Mouse (Mus musculus): ENCODE results near the gene Alpk3. TPM values are rescaled to one million over a fixed set of nuclear protein-coding genes. Genes with fewer than 3 reads are reported as not detected.

Gene Alpk3
- polyA plus RNA-seq, 1 experiment from 2014 or later = 0.06 TPM

- Histone ChIP-seq H3K9me3 (ENCODE audit: control insufficient read depth, low read length) (no peaks in the 10 kb centered on the region), H3K36me3 (ENCODE audit: control insufficient read depth, insufficient read depth) (0 out of 2 replicates have a peak, but pooled peaks cover under 1% of the 10 kb centered on the region), H3K9ac (replicated peaks; ENCODE audit: low read depth, low read length) (no peak overlapping the region), H3K27me3 (replicated peaks; ENCODE audit: control insufficient read depth, insufficient read depth, low read length) (no peaks in the 10 kb centered on the region), H3K4me1 (replicated peaks; ENCODE audit: control insufficient read depth, insufficient read depth, low read length) (0 out of 2 replicates have a peak, but pooled peaks cover 2% of the 10 kb centered on the region), H3K27ac (ENCODE audit: low read length) (no peak overlapping the region), H3K4me3 (replicated peaks; ENCODE audit: low read length) (no peak overlapping the region), H3K4me2 (ENCODE audit: low read length) (no peak overlapping the region)
- WGBS = 99% methylated on average over 3 of the region's 3 CpGs
- ATAC-seq = no peak
Measured at GRCm38 (mm10) chr7:81047847-81048246, 9.6 kb upstream of the Alpk3 start.

GRCm38 (mm10) chr7:81048513-81048912 lies 8.9 kb upstream of the Alpk3 start:
- H3K4me2 ChIP-seq (ENCODE audit: low read length) = no peak overlapping the region
- no peaks in the 10 kb centered on the region for H3K36me3 ChIP-seq (ENCODE audit: control insufficient read depth, insufficient read depth)
- H3K27me3 ChIP-seq (replicated peaks; ENCODE audit: control insufficient read depth, insufficient read depth, low read length) = no peaks in the 10 kb centered on the region
- H3K4me3 ChIP-seq (replicated peaks; ENCODE audit: low read length) = no peak overlapping the region
- H3K9me3 ChIP-seq (ENCODE audit: control insufficient read depth, low read length) = no peaks in the 10 kb centered on the region
- H3K9ac ChIP-seq (replicated peaks; ENCODE audit: low read depth, low read length) = no peak overlapping the region
- H3K27ac ChIP-seq (ENCODE audit: low read length) = no peak overlapping the region
- WGBS = 88% methylated on average over 2 of the region's 2 CpGs
- ATAC-seq = no peak
- H3K4me1 ChIP-seq (replicated peaks; ENCODE audit: control insufficient read depth, insufficient read depth, low read length) = 0 out of 2 replicates have a peak, but pooled peaks cover 1% of the 10 kb centered on the region

GRCm38 (mm10) chr7:81049966-81050365 lies 7.4 kb upstream of the Alpk3 start:
- no peak overlapping the region for H3K9ac ChIP-seq (replicated peaks; ENCODE audit: low read depth, low read length)
- H3K4me2 ChIP-seq (ENCODE audit: low read length) = no peak overlapping the region
- H3K4me1 ChIP-seq (replicated peaks; ENCODE audit: control insufficient read depth, insufficient read depth, low read length) = no peaks in the 10 kb centered on the region
- WGBS = 85% methylated on average over 5 of the region's 5 CpGs
- H3K9me3 ChIP-seq (ENCODE audit: control insufficient read depth, low read length) = no peaks in the 10 kb centered on the region
- ATAC-seq = no peak
- H3K27me3 ChIP-seq (replicated peaks; ENCODE audit: control insufficient read depth, insufficient read depth, low read length) = no peaks in the 10 kb centered on the region
- no peak overlapping the region for H3K27ac ChIP-seq (ENCODE audit: low read length)
- no peak overlapping the region for H3K4me3 ChIP-seq (replicated peaks; ENCODE audit: low read length)
- H3K36me3 ChIP-seq (ENCODE audit: control insufficient read depth, insufficient read depth) = no peaks in the 10 kb centered on the region

- no peak for ATAC-seq
- H3K4me2 ChIP-seq (ENCODE audit: low read length) = no peak overlapping the region
- no peaks in the 10 kb centered on the region for H3K9me3 ChIP-seq (ENCODE audit: control insufficient read depth, low read length)
- no peaks in the 10 kb centered on the region for H3K4me1 ChIP-seq (replicated peaks; ENCODE audit: control insufficient read depth, insufficient read depth, low read length)
- no peak overlapping the region for H3K9ac ChIP-seq (replicated peaks; ENCODE audit: low read depth, low read length)
- no peak overlapping the region for H3K4me3 ChIP-seq (replicated peaks; ENCODE audit: low read length)
- WGBS = 89% methylated on average over 11 of the region's 11 CpGs
- H3K36me3 ChIP-seq (ENCODE audit: control insufficient read depth, insufficient read depth) = no peaks in the 10 kb centered on the region
- H3K27ac ChIP-seq (ENCODE audit: low read length) = no peak overlapping the region
- no peaks in the 10 kb centered on the region for H3K27me3 ChIP-seq (replicated peaks; ENCODE audit: control insufficient read depth, insufficient read depth, low read length)
Measured at GRCm38 (mm10) chr7:81055709-81056370, 1.6 kb upstream of the Alpk3 start.

GRCm38 (mm10) chr7:81057901-81058711 lies 706 bp downstream of the Alpk3 start:
- no peaks in the 10 kb centered on the region for H3K9me3 ChIP-seq (ENCODE audit: control insufficient read depth, low read length)
- no peak overlapping the region for H3K4me3 ChIP-seq (replicated peaks; ENCODE audit: low read length)
- no peak overlapping the region for H3K27ac ChIP-seq (ENCODE audit: low read length)
- H3K27me3 ChIP-seq (replicated peaks; ENCODE audit: control insufficient read depth, insufficient read depth, low read length) = no peaks in the 10 kb centered on the region
- no peak overlapping the region for H3K9ac ChIP-seq (replicated peaks; ENCODE audit: low read depth, low read length)
- no peaks in the 10 kb centered on the region for H3K4me1 ChIP-seq (replicated peaks; ENCODE audit: control insufficient read depth, insufficient read depth, low read length)
- WGBS = 80% methylated on average over 6 of the region's 6 CpGs
- H3K36me3 ChIP-seq (ENCODE audit: control insufficient read depth, insufficient read depth) = no peaks in the 10 kb centered on the region
- no peak overlapping the region for H3K4me2 ChIP-seq (ENCODE audit: low read length)
- ATAC-seq = no peak

GRCm38 (mm10) chr7:81058712-81059154 lies 1.3 kb downstream of the Alpk3 start:
- Histone ChIP-seq H3K9me3 (ENCODE audit: control insufficient read depth, low read length) (no peaks in the 10 kb centered on the region), H3K4me3 (replicated peaks; ENCODE audit: low read length) (no peak overlapping the region), H3K9ac (replicated peaks; ENCODE audit: low read depth, low read length) (no peak overlapping the region), H3K4me2 (ENCODE audit: low read length) (no peak overlapping the region), H3K27me3 (replicated peaks; ENCODE audit: control insufficient read depth, insufficient read depth, low read length) (no peaks in the 10 kb centered on the region), H3K36me3 (ENCODE audit: control insufficient read depth, insufficient read depth) (no peaks in the 10 kb centered on the region), H3K4me1 (replicated peaks; ENCODE audit: control insufficient read depth, insufficient read depth, low read length) (no peaks in the 10 kb centered on the region), H3K27ac (ENCODE audit: low read length) (no peak overlapping the region)
- WGBS = 81% methylated on average over 9 of the region's 9 CpGs
- no peak for ATAC-seq

DNA sequence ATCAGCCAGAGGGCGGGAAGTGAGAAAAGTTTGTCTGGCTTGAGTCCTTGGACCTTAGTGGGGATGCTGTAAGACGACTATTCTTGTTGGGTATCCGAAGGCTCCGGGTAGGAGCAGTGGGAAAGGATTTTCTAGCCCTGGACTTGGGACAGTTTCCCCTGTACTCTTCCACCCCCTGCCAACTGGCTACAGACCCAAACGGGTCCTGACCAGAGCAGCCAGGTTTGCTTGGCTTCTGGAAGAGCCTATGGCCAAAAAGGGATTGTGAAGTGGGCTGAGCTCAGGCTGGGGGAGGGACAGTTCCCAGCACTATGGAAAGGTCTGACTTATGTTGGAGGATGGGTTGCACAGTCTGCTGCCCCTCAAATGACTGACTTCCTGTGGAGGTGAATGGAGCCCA lies 2.0 kb downstream of the Alpk3 start:
- no peaks in the 10 kb centered on the region for H3K4me1 ChIP-seq (replicated peaks; ENCODE audit: control insufficient read depth, insufficient read depth, low read length)
- no peaks in the 10 kb centered on the region for H3K9me3 ChIP-seq (ENCODE audit: control insufficient read depth, low read length)
- H3K4me3 ChIP-seq (replicated peaks; ENCODE audit: low read length) = no peak overlapping the region
- 81% methylated on average over 5 of the region's 5 CpGs for WGBS
- H3K27me3 ChIP-seq (replicated peaks; ENCODE audit: control insufficient read depth, insufficient read depth, low read length) = no peaks in the 10 kb centered on the region
- ATAC-seq = no peak
- no peak overlapping the region for H3K4me2 ChIP-seq (ENCODE audit: low read length)
- H3K27ac ChIP-seq (ENCODE audit: low read length) = no peak overlapping the region
- no peaks in the 10 kb centered on the region for H3K36me3 ChIP-seq (ENCODE audit: control insufficient read depth, insufficient read depth)
- no peak overlapping the region for H3K9ac ChIP-seq (replicated peaks; ENCODE audit: low read depth, low read length)

DNA sequence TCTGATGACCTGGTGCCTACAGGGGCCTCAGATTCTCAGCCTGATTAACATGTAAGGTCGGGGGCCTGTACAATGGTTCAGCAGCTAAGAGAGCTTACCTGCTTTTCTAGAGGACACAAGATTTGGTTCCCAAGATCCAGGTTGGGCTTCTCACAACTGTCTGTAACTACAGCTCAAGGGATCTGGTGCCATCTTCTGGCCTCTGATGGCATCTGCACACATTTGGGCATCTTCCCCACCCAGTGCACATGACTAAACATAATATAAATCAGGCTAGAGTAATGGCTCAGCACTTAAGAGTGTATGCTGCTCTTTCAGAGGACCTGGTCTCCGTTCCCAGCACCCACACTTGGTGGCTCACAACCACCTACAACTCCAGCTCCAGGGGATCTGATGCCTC lies 3.5 kb downstream of the Alpk3 start:
- H3K9ac ChIP-seq (replicated peaks; ENCODE audit: low read depth, low read length) = no peak overlapping the region
- H3K4me2 ChIP-seq (ENCODE audit: low read length) = no peak overlapping the region
- H3K27ac ChIP-seq (ENCODE audit: low read length) = no peak overlapping the region
- 72% methylated on average over 2 of the region's 2 CpGs for WGBS
- no peaks in the 10 kb centered on the region for H3K36me3 ChIP-seq (ENCODE audit: control insufficient read depth, insufficient read depth)
- no peaks in the 10 kb centered on the region for H3K27me3 ChIP-seq (replicated peaks; ENCODE audit: control insufficient read depth, insufficient read depth, low read length)
- H3K4me3 ChIP-seq (replicated peaks; ENCODE audit: low read length) = no peak overlapping the region
- no peak for ATAC-seq
- H3K4me1 ChIP-seq (replicated peaks; ENCODE audit: control insufficient read depth, insufficient read depth, low read length) = no peaks in the 10 kb centered on the region
- H3K9me3 ChIP-seq (ENCODE audit: control insufficient read depth, low read length) = no peaks in the 10 kb centered on the region

DNA sequence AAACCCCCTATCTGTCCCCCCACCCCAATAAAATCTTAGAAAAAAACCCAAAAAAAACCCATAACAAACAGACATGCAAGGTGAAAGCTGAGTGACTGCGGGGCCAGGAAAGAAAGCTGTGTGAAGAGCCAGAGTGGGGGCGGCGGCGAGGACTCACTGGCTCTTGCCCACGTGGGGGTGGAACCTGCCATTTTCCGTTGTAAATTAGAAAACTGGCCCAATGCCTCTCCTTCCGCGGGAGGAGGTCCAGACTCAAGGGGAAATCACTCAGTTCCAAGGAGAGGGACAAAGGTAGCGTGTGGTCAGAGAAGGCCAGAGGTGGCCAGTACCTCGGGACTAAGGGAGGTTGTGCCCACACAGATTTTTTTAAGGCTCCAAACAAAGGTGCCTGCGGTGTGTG lies 4.5 kb downstream of the Alpk3 start:
- Histone ChIP-seq H3K9me3 (ENCODE audit: control insufficient read depth, low read length) (no peaks in the 10 kb centered on the region), H3K4me2 (ENCODE audit: low read length) (no peak overlapping the region), H3K9ac (replicated peaks; ENCODE audit: low read depth, low read length) (no peak overlapping the region), H3K4me1 (replicated peaks; ENCODE audit: control insufficient read depth, insufficient read depth, low read length) (no peaks in the 10 kb centered on the region), H3K27me3 (replicated peaks; ENCODE audit: control insufficient read depth, insufficient read depth, low read length) (no peaks in the 10 kb centered on the region), H3K36me3 (ENCODE audit: control insufficient read depth, insufficient read depth) (no peaks in the 10 kb centered on the region), H3K4me3 (replicated peaks; ENCODE audit: low read length) (no peak overlapping the region), H3K27ac (ENCODE audit: low read length) (no peak overlapping the region)
- ATAC-seq = no peak
- WGBS = 85% methylated on average over 11 of the region's 11 CpGs

All from forebrain, embryonic 16.5 days (tissue).